Mouse (Mus musculus) c-Kit-positive CD71-negative TER-119-negative erythroid progenitor cells, embryonic 14.5 days (primary cell): ENCODE data around the gene Cd274.

Experiments used
- DNase-seq: peaks from one replicate; pipeline ENCODE4 v3.0.0-alpha.2; 2013; ENCODE audit warnings: low read depth

Cd274 gene

GRCm38 (mm10) chr19:29430953-29431352 lies 63.7 kb downstream of the Cd274 start:
- DNase-seq, result no peak

GRCm38 (mm10) chr19:29436793-29437479 lies 69.7 kb downstream of the Cd274 start:
- DNase-seq, result no peak
